14 mouse cellular contexts compared by ENCODE assay signal in genomic region chr7:98690126-98690525, GRCm38 (mm10).
"Had no signal": no experiment of that assay in that cellular context is flagged by ENCODE, and none has a peak within 500 bp of the region (broad histone marks: within the 10 kb centered on the region; RNA-seq: fewer than 3 reads in every experiment).

No protein-coding gene starts in this region.

- H3K27ac ChIP-seq: midbrain, embryonic 12.5 days; neural tube, embryonic 13.5 days; neural tube, embryonic 15.5 days had no signal

- H3K9ac ChIP-seq: lung, embryonic 14.5 days; midbrain, embryonic 12.5 days; neural tube, embryonic 13.5 days; neural tube, embryonic 15.5 days had no signal

- H3K4me2 ChIP-seq: lung, embryonic 14.5 days; midbrain, embryonic 12.5 days; neural tube, embryonic 13.5 days; neural tube, embryonic 15.5 days had no signal

- H3K9me3 ChIP-seq: midbrain, embryonic 12.5 days; neural tube, embryonic 13.5 days; neural tube, embryonic 15.5 days had no signal

- H3K36me3 ChIP-seq: midbrain, embryonic 12.5 days; neural tube, embryonic 13.5 days; neural tube, embryonic 15.5 days had no signal

- H3K27me3 ChIP-seq: midbrain, embryonic 12.5 days; neural tube, embryonic 13.5 days; neural tube, embryonic 15.5 days had no signal

- DNase-seq: lung, postnatal 10 days; midbrain, embryonic 14.5 days; right cerebral cortex, adult 18-20 months; right cerebral cortex, postnatal 25 days; right cerebral cortex, postnatal 4 days; spleen, adult 18-20 months; thymus, adult 18-20 months; thymus, postnatal 14 days had no signal

- H3K4me3 ChIP-seq: midbrain, embryonic 12.5 days; myocyte; neural tube, embryonic 13.5 days; neural tube, embryonic 15.5 days had no signal

- H3K4me1 ChIP-seq: midbrain, embryonic 12.5 days had no signal

- ATAC-seq: midbrain, embryonic 16.5 days had no signal
